Mouse (Mus musculus): ENCODE measurements at regions not wholly inside any gene's neighbourhood (a gene's known extent, or its start where the extent isn't known, plus 50 kb on each side); places are given as distances from the start of the nearest gene placed in this dataset.
"Not testable (repeated sequence)": the region's sequence is repeated elsewhere in the genome, so short reads cannot be mapped to it uniquely, and the experiment has no call there.

DNA sequence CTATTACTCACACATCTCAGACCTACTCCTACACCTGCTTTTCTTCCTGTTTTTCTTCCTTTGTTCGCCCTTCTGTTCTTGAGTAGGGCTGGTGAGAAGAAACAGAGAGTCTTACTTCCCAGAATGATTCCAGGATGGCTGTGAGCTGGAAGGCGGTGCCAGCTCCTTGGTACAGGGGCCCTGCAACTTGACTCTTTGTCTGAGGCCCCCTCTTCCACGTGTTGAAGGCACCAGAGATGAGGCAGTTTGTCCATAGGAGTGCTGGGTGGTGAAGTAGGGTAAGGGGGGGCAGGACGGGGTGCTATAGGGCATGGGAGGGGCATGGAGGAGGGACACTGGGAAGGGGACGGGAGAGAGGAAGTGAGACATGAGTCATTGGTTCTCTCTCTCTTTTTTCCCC is 60.8 kb downstream of the Dmrta2 start:
- no peak for DNase-seq

DNA sequence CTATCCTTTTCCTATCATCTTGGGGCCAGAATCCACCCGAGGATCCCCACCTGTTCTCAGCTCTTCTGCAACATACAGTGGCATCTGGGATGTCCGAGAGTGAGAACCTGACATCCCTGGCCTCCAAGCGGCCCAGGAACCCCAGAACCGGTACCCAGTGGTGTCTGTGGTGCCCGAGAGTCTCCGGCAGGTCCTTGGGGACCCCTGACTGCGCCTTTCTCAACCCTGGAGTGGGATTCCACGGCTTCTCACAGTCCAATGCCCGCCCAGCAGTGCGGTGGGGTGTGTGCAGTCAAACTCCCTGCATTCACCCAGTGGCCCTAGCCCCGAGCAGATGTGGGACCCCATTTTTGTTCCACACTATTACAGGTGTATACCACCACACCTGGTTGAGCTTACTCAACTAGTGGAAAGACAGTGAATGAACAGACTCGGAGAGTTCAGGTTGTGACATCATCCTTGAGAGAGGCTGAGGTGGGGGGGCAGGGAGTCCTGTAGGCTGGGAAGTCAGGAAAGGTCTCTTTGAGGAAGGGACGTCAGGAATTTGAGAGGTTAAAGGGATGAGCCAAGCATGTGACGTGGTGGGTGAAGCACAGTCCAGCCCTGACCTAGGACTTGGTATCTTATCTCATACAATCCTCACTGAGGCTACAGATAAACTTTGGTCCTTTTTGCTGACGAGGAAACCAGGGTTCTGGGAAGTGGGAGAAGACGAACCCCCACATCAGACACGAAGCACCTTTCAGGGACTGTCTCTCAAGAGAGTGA is 67.2 kb downstream of the Dmrta2 start:
- no peak for DNase-seq

DNA sequence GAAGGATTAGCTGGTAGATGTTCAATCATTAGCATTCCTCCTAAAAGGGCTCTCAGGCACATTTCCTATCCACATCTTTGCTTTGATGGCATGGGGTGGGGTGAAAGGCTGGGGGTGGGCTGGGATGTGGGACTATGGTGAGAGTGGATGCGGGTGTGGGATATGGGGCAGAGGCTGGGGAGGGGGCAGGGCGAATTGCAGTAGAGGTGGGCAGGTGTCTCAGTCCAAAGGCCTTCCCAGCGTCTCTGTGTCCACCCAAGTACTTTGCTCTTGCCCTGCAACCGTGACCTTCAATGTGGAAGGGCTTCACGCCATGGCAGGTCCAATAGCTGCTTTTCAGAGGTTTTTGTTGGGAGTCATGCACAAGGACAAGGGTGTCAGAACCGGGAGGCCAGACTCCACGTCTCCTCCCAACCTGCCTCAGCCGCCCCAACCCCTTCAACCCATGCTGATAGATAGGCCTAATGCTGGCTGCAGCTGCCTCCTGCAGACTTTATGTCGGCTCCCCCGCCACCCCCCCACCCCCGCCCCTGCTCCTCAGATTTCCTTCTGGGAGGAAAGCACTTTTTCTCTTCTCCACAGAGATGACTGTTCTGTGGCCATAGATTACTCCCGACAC is 67.9 kb downstream of the Dmrta2 start:
- DNase-seq = no peak

DNA sequence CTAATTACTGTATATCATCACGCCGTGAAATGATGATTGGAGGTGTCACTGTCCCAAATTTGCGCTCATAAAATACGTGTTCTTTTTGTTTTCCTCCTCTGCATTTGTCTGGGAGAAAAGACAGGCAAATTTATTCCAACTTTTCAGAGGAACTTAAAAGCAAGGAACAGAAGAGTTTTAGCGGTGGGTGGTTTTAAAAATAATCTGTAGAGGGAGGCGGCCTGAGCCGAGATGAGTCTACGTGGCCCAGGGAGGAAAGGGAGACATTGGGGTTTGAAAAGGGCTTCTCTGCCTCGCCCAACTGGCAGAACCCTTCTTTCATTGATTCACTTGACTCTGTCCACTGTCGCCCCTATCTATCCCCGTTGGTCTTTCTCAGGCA is 68.4 kb downstream of the Dmrta2 start:
- peak; percentile 49 for DNase-seq

DNA sequence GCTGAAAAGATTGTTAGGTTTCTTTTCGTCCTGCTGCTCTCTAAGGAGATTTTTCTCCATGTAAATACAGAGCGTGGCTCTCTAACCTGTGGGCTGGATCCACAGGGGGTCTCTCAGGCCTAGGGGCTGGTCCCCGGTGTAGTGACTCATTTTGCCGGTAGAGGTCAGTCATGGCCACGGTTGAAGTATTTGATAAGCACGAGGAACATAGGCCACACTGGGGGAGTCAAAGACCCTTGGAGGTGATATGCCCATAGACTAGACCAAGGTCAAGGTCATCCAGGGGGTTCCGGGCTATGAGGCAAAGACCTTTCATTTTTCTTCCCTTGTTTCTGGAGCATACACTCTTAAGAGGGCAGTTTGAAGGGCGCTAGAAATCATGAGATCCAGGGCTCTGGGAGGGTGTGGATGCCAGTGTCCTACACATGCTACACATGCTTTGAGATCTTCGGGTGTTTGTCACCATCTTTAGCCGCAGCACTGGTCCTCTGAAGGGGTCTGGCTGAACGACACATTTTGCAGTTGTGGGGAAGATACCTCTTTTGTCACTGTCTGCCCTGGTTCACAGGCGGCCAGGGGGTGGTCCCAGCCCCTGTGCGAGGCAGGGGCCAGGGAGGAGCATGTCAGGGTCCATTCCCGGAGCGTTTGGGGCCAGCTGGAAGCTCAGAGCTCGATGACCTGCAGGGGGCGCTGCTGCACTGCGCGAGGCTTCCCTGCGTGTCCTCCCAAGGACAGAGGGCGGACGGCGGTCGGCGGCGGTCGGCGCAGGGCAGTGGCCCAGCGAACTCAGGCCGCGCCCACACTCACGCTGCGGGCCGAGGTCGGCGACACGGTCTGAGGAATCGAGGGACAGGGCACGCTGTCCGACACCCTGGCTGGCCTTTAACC is 72.8 kb downstream of the Dmrta2 start:
- DNase-seq = peak; percentile 87

DNA sequence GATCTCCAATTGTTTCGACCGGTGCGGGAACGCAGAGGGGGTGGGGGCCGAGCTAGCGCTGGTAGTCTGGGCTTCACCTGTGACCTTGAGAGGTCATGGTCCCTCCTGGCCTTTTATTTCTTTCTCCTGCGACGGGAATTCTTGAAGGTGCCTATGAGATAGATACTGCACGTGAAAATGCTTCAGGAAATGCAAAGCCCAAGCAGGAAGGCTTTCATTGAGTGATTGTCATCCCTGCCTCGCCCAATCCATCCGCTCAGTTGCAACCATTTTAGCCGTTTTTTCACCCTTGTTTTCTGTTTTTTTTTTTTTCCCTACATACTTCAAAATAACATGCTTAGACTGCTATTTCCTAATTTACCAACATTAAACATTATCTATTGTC is 73.4 kb downstream of the Dmrta2 start:
- DNase-seq = no peak

DNA sequence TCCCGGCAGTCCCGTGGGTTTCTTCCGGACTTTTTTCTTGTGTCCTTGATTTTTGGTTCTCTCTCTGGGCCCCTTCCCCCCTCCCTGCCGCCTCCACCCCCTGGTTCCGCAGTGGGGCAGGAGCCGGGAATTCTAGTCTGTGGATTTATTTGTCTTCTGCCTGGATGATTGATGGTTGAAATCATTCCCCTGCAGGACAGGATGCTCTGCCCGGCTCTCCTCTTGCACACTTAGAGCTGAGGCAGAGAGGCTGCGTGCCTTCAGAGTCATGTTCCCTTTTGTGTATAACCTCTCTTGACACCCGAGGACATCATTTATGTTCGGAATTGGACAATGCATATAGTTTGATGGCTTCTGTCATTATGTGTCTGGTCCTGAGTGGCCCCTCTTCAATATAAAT is 74.0 kb downstream of the Dmrta2 start:
- no peak for DNase-seq

DNA sequence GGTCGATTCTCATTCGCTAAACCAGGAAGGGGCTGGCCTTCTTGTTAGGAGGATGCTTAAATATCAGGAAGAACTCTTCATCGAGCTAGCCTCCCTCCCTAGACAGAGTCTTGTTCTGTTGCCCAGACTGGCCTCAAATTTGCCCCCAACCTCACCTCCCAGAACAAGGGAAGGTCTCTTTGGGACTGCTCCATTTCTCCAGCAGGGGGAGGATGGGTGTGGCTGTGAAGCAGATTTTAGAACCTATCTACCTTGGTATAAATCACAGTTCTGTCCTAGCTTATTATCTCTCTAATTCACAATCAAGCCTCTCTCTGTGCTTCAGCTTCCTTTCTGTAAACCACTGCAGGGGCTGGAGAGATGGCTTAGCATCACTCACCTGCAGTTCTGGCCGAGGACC is 75.1 kb downstream of the Dmrta2 start:
- DNase-seq = no peak

DNA sequence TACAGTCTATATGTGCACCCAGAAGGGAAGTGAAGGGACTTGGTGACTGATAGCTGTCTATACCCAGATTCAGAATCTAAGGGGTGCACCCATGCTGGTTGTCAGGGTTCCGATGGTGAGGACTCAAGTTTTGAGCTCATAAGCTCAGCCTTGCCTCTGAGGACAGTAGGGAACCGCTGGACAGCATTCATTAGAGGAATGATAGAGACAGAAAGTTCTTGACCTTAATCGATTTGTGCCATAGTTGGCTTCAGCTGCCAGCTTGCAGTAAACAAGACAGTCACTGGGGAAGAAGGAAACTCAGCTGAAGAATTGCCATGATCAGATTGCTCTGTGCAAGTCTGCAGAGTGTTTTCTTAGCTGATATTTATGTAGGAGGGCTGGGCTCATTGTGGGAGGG is 96.0 kb downstream of the Dmrta2 start:
- DNase-seq = no peak

DNA sequence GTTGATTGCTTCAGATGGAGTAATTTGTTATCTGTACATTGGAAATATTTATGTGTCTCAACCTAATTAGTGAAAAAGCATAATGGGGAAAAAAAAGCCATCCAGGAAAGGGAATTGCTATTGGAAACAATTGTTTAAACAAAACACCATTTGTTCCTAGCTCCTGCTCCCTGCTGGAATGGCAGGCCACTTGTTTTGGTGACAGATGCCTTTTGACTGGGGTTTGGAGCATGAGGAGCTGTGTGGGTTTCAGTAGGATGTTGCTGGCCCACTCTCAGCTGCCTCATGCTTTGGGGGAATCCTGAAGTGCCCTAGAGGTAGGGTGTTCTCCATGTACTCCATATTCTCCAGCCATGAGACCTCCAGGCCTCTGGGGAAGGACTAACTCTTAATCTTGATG is 105.5 kb downstream of the Dmrta2 start:
- no peak for DNase-seq

DNA sequence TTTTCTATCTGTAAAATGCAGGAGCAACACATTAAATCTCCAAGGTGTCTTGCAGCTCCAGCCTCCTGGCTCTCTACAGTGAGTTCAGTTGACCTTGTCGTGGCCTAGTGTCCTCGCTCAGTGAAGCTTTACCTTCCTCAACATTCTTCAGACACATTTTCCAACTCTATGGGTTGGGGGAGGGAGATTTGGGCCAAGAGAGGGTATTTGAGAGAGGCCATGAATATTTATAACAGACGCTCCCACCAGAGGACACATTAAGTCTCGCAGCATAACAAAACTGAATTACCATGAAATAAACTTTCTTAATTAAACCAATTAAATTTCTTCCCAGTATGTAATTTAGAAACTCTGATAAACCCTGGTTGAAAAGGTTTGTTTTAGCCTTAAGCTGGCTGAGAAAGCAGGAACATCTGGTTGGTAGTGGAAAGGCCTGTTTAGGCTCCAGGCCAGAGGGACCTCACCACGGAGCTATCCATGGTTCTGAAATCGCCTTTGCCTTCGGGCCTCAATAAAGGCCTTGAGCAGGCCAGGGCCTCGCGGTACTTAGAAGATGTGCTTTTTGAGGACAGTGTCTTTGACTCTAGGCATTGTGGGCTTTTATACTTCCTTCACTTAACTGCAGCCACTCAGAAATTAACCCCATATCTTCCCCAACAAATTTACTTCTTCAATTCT is 109.9 kb downstream of the Dmrta2 start:
- no peak for DNase-seq

DNA sequence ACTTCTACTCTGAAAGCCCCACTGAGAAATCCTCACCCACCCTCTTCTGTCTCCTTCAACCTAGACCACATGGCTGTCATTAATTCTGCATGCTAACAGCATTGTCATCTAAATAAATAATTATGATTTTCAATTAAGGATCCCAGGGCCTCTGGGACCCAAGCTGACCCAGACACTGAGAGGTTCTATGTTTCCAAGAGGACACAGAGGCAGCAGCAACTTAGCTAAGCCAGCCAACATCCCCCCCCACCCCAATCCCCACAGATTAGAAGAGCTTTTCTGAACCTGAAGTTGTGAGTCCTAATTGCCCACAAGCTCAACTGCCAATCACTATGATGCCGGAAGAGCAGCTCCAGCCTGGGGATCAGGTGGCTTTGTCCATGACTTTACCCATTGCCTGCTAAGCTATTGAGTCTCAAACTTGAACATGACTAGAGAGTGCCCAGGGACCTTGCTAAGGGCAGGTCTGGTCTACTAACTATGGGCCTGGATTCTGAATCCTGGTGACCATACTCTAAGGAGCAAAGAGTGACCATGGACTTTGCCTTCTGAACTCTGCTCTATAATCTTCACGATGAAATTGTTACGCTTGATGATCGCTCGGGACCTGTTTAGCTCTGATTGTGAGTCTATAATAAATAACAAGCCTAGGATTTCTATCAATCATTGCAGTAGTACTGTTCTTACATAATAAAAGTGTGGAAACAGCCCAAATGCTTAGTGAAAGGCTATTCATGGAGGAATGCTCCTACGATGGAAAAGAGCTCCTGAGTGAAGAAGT is 115.4 kb downstream of the Dmrta2 start:
- DNase-seq = no peak

DNA sequence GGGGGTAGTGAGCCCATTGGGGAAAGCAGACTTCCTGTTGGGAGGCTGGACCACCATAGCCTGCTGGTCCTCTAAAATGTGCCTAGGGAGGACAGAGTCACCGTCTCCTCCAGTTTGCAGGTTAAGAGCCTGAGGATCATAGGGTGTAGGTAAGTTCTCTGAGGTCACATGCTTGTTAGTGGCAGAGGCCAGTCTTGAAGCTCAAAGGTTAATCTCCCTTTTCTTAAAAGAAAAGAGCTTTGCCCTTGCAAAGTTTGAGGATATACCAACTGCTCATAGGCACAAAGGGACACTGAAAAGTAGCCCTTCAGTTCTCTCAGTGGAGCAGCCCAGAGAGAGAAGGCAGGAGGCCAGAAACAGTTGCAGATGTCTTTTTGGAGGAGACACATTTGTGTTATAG is 116.7 kb downstream of the Dmrta2 start:
- no peak for DNase-seq

DNA sequence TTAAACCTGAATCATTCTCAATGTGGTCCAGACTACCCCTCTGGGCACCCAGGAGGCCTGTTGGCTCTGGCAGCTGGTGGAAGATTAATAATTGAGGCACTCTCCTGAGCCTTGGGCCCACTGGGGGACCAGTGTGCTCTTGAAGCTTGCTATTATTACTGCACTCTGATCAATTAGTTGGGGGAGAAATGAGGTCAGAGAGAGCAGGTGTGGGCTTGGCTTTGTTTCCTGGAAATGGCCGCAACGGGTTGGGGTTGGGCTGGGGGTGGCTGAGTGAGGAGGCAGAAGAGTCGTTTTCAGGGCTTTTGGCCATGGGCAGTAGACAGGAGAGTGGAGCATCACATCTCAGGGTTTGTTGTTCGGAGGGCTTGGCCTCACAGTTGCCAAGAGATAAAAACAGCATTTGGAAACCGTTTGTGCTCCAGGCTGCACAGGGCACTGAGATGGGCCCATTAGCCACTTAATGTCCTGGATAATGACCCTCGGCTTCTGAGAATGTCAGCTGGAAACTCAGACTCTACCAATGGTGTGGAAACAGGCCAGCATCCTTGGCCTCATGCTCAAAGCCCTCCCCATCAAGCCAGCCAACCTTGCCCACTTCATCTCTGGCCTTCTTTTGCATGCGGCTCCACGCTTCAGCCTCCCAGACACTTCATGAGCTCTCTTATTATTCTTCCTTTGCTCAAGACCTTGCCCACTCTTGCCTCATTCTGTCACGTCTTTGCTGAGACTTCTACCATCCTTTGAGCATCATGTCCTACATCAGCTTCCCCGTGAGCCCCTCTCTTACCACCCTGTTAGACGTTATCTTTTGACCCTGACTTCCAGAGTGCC is 118.1 kb downstream of the Dmrta2 start:
- no peak for DNase-seq

DNA sequence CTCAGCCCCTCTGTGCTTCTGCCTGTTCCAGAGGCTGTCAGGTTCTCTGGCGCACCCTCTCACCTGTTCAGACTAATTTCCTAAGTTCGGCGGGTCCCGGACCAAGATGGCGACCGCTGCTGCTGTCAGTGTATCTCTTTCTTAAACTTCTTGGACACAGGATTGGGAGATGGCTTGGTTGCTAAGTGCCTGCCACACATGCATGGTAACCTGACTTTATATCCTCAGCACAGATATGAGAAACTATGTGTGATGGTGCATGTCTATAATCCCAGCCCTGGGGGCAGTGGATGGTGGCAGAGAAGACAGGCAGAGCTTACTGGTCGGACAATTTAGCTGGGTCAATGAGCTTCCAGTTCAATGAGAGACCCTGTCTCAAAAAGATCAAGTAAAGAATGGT is 126.3 kb downstream of the Dmrta2 start:
- not testable (repeated sequence) for DNase-seq

DNA sequence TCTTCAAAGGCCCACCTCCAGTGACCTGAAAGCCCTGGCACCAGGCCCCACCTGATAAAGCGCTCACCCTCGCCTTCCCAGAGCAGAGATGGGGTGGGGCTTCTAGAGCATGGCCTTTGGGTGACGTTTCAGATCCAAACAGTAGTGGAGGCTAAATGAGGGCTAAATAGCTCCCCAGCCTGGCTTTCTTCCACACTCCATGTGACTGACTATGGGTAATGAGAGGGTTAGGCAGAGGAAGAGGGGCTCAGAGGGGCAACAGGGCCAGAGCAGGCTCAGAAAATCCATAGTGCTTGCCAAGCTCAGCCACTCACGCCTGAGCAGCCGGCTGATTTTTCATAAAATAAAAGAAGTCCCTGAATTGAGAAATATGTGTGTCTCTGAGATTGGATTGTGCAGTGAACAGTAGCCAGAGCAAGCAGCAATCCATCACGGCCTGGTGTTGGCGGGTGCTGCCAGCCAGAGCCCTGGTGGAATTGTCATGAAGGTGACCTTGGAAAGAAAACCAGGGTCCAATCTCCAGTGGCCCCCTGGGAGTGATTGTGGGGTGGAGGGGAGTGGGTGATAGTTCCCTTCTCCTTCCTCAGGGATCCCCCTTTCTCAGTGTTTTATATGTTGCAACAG is 128.9 kb downstream of the Dmrta2 start:
- no peak for DNase-seq

DNA sequence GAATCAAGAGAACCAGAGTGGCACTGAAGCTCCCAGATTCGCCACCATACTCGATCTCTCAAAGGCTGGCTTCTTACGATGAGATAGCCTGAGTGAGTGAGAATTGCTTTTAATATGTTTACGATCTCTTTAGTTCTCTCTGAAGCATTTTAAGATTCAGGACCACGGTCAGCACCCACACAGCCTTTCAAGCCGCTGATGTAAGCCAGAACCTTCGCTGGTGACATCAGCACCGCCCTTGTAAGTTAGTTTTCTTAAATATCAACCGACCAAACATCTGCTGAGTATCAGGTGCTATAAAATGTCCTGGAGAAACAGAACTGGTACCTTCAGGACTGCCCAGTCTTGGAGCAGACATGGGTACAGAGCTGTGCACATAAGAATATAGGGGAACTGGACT is 141.6 kb downstream of the Dmrta2 start:
- peak; percentile 24 for DNase-seq

DNA sequence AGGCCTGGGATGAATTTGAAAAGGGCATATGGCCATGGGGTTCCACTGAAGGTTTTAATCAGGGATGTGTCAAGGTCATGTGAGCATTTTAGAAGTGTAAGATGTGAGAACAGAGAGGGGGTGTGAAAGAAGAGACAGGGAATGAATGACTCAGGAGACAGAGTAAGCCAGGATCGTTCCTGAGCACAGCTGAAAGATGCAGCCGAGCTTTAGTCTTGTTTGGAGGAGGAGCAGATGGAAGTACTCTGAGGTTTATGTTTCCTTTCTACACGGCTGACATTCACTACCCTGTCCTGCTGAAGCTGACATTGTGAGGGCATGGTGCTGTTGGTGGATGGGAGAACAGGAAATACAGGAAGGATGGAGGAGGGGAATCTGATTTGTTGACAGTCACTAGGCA is 142.0 kb downstream of the Dmrta2 start:
- DNase-seq = peak; percentile 22

DNA sequence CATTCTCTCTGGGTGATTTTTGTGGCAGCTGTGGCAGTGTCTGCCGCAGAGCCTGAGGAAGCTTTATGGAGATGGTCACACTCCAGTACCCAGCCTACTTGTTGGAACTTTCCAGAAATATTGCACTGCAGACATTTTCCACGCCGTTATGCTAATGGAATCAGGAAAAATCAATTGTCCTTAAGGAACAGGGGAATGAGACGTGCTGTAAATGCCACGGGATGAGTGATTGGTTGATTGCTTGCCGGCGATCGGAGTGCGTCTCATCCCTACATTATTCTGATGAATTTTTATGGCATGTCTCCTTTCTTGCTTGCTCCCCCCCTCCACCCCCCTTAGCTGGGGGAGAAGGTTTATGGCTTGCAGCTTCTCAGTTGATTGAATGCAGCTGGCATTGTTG is 142.9 kb downstream of the Dmrta2 start:
- DNase-seq = no peak

DNA sequence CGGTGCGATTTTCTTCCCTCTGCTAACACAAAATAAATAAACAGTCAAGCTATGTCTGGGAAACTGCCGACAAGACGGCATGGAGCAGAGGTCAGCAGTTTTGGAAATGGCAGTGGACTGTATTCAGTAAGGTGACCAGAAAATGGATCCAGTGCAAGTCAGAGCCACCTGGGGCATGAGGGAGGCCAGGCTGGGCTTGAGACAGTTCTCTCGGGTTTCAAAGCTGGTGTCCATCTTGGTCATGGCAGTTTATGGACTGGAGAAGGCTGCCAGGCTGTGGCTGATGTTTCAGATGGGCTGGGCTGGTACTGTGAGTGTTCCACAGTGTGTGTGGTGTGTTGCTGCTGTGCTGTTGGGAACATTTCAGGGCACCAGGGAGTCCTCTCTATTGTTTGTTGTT is 143.6 kb downstream of the Dmrta2 start:
- DNase-seq = no peak

All from right cerebral cortex, adult 18-20 months (tissue).